Mouse (Mus musculus) E14TG2a.4 (cell line): ENCODE data around the gene Glis1.

ENCODE experiments used
- H3K27me3 ChIP-seq: 2 replicates; pipeline ENCODE4 v1.6.1; 2014; ENCODE audit warnings: low read length, control low read depth; ENCODE audit not compliant: insufficient read depth
- H3K36me3 ChIP-seq: 2 replicates; pipeline ENCODE4 v1.6.1; 2014; ENCODE audit warnings: low read length, control low read depth; ENCODE audit not compliant: insufficient read depth
- H3K4me1 ChIP-seq: replicated peaks from 2 replicates; pipeline ENCODE4 v1.6.1; 2014; ENCODE audit warnings: low read depth, low read length, control low read depth
- H3K4me3 ChIP-seq: replicated peaks from 2 replicates; pipeline ENCODE4 v1.5.1; 2014; ENCODE audit warnings: mild to moderate bottlenecking, low read length
- H3K9me3 ChIP-seq: 2 replicates; pipeline ENCODE4 v1.6.1; 2014; ENCODE audit warnings: low read length, control low read depth
- CTCF ChIP-seq: conservative IDR thresholded peaks from 2 replicates; pipeline ENCODE4 v1.5.1; 2014; ENCODE audit warnings: low read length
- NANOG ChIP-seq: IDR thresholded peaks from 2 replicates; pipeline ENCODE4 v1.6.1; 2014; ENCODE audit warnings: borderline replicate concordance, low read length, mixed read lengths
- POU5F1 ChIP-seq: IDR thresholded peaks from 2 replicates; pipeline ENCODE4 v1.6.1; 2014; ENCODE audit warnings: low read length, borderline replicate concordance

Gene Glis1

DNA sequence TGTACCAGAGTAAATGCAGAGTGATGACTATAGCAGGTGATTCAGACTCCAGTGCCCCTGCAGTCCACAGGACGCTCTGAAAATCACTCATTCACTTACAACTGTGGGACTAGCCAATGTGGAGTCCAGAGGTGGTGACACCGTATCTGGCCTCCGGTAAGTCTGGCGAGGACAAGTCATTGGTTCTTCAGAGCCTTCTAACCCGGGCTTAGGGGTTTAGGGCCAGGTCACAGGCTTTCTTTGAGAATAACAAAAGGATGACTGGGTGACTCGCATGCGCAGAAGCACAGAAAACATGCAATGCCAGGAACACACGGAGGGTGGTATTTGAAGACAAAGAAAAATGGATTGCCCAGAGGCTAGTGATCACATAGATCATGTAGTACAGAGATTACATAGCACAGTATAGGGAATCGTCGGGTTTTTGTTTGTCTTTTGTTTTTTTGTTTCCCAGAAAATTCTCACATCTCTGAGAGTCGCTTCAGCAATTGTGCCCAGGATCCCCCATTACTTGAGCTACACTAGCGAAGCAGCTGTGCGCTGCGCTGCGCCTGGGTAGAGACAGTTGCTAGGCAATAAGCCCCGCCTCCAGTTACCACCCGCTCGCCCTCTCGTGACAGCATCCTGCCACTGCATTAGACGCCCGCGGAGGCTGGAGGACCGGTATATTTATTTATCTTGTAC, 239.4 kb downstream of the Glis1 start:
- Histone ChIP-seq H3K27me3 (peaks cover 77% of the 10 kb centered on the region), H3K4me1 (peaks cover 4% of the 10 kb centered on the region; the same call in 1 of the 2 replicates), H3K36me3 (no peaks in the 10 kb centered on the region), H3K9me3 (no peaks in the 10 kb centered on the region), H3K4me3 (no peak overlapping the region)
- TF ChIP-seq NANOG (no peak), CTCF (peak; percentile 53), POU5F1 (no peak)

DNA sequence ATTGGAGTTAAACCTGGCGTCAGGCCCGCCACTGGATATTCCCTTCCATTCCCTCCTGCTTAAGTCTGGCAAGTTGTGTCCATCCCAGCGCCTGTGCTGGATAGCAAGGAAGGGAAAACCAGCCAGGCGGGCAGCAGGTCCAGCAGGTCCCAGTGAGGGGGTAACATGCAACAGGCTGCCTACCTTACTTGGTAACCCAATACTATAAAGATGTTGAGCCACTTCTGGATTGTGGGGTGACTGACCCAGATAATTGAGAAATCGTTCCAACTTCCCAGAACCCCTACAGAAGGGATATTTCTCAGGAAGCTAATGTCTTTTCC, 239.9 kb downstream of the Glis1 start:
- no peaks in the 10 kb centered on the region for H3K9me3 ChIP-seq
- TF ChIP-seq POU5F1, result no peak
- no peak for TF ChIP-seq CTCF
- peaks cover 8% of the 10 kb centered on the region for H3K4me1 ChIP-seq
- H3K36me3 ChIP-seq, result no peaks in the 10 kb centered on the region
- H3K27me3 ChIP-seq, result peaks cover 81% of the 10 kb centered on the region
- no peak overlapping the region for H3K4me3 ChIP-seq

DNA sequence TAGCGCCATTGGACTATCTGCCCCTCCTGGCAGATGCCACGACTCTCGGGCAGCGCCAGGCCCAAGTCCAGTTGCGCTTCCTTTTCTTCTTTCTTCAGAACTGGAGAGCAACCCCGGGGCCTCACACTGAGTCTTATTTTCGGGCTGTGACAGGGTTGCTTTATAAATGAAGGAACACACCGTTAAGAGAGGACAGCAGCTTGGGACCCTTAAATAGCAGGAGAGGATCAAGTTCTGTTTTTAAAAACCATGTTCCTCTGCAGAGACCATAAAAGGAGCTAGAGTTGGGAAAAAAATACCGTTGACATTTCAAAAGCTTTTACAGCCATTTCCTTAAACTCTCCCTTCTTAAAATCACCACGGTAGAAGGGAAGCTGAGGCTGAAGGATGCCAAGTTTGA, 241.3 kb downstream of the Glis1 start:
- no peak for TF ChIP-seq NANOG
- TF ChIP-seq POU5F1, result no peak
- TF ChIP-seq CTCF, result no peak
- H3K27me3 ChIP-seq, result peaks cover 87% of the 10 kb centered on the region
- H3K9me3 ChIP-seq, result no peaks in the 10 kb centered on the region
- H3K4me3 ChIP-seq, result no peak overlapping the region
- no peaks in the 10 kb centered on the region for H3K36me3 ChIP-seq
- peaks cover 21% of the 10 kb centered on the region for H3K4me1 ChIP-seq

DNA sequence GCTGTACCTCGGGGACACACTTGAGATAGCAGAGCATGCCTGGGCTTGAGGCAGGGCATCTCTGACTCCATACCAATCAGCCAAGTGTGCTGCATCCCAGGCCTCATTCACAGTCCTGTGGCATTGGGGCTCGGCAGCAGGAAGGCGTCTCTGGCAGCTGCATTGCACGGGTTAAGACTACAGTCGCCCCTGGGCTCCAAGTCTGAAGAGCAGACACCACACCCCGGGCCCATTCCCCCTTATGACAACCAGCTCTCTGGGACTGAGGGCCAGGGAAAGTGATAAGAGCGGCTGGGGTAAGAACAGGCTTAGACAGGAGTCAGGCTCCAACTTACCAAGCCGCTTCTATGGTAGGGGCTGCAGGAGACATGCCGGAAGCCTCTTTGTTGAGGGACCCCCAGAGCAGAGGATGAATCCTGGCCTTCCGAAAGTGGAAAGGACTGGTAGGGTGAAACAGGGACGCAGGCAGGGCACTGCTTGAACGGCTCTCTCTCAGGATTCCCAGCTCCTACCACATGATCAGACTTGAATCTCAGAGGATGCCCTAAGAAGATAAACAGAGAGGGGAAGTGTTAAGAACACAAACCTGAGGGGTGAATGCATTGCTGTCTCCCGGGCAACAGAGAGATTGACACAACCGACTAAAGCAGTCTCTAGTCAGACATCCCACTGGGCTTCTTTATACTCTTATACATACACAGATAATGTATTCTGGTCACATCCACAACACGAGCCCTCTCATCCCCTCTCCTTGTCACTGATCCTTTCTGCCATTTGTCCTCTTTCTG, 246.1 kb downstream of the Glis1 start:
- peaks cover 33% of the 10 kb centered on the region for H3K4me1 ChIP-seq
- 0 out of 2 replicates have a peak overlapping the region, but pooled peaks have one; percentile 29 for H3K4me3 ChIP-seq
- no peaks in the 10 kb centered on the region for H3K36me3 ChIP-seq
- TF ChIP-seq POU5F1 (no peak), CTCF (no peak), NANOG (no peak)
- no peaks in the 10 kb centered on the region for H3K9me3 ChIP-seq
- H3K27me3 ChIP-seq, result peaks cover 85% of the 10 kb centered on the region

DNA sequence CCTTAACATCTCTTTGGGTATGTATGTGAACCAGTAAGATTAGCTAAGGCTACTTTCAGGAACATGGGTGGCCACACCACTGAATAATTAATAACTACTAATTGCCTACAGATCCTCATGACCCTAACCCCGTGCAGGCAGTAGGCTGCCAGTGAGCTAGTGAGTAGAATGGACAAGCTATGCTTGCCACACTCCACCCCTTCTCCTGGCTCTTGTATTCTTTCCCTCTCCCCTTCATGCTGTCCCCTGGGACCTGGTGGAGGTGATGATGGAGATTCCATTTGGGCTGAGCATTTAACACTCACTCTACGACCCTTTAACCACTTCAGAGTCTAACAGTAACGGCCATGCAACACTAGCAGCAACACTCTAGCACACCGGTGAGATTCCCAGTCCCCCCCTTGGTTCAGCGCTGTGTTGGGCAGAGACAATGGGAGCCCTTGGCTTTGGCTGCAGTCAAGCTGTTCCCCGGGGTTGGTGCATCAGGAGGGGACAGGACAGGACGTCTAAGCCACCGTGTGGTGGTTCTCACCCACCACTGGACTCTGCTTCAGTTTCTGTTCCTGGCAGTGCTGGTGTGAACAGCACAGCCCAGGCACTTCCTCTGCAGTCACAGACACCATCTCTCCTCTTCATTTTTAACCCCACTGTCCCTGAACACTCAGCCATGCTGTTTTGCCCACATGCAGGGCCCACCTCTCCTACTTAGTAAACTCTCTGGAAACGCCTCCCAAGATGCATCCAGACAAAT, 246.9 kb downstream of the Glis1 start:
- Histone ChIP-seq H3K4me1 (peaks cover 38% of the 10 kb centered on the region), H3K36me3 (no peaks in the 10 kb centered on the region), H3K4me3 (no peak overlapping the region), H3K9me3 (no peaks in the 10 kb centered on the region), H3K27me3 (peaks cover 85% of the 10 kb centered on the region)
- TF ChIP-seq NANOG, result no peak
- TF ChIP-seq CTCF, result no peak
- no peak for TF ChIP-seq POU5F1

DNA sequence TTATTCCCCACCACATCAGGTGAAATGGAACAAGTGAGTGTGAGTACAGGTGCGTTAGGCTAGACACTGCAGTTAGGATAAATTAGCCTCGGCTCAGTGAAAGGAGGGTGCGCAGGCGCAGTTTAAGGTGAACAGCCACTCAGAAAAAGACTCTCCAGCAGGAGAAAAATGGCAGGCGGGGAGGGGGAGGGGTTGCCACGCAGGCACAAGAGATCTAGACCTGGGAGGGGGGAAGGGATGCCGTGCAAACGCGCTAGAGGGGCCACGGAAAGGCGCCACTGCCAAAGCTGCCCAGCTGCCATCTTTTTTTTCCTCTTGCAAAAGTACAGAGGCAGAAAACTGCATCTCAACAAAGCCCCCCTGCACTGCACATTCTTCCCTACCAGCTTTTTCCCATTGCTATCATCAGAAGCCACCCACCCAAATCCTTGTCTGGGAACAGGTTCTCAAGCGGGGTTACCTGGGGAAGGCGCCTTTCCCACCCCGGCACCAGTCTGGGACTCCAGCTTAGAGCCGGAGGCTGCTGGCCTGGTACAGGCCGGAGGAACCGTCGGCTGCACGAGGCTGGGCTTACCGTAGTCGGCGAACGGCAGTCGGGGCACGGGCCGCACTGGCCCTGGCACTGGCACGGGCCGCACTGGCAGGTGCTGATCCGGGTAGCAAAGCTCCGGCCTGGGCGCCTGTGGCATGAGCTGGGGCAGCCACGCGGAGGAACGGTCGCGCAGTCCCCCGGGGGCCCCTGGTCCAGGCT, 248.8 kb downstream of the Glis1 start:
- TF ChIP-seq CTCF (no peak), POU5F1 (no peak), NANOG (no peak)
- peaks cover 51% of the 10 kb centered on the region for H3K4me1 ChIP-seq
- no peaks in the 10 kb centered on the region for H3K36me3 ChIP-seq

DNA sequence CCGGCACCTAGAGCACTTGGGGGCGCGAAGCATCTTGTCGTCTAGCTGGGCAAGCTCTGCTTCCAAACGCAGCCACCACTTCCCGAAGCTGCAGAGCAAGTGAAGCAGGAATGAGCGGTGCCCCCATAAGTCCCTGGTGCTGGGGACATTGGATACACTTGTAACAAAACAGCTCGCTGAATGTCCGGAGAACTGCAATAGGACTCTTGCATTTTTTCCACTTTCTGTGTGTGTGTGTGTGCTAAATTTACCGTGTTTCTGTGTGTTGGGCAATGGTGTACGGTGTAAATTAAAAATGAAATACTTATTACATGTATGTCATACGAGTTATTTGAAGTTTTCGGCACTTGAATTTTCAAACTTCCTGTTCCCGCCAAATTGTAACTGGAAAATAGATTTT, 249.7 kb downstream of the Glis1 start, which contains the start of gene Dmrtb1:
Gene Dmrtb1, minus strand, starts transcription at position 101 of the 400 bp plus-strand sequence.
- TF ChIP-seq CTCF (no peak), NANOG (no peak), POU5F1 (no peak)
- Histone ChIP-seq H3K4me1 (peaks cover 47% of the 10 kb centered on the region), H3K27me3 (peaks cover 79% of the 10 kb centered on the region), H3K4me3 (peak within 1 kb of the TSS; percentile 77), H3K36me3 (no peaks in the 10 kb centered on the region), H3K9me3 (no peaks in the 10 kb centered on the region)

More for the DNA sequence above, 248.8 kb downstream of the Glis1 start:
- Histone ChIP-seq H3K9me3 (no peaks in the 10 kb centered on the region), H3K4me3 (peak overlapping the region; percentile 77), H3K27me3 (peaks cover 84% of the 10 kb centered on the region)
